Mouse (Mus musculus): Measurements from ENCODE around the gene Zbtb9. TPM values are rescaled to one million over a fixed set of nuclear protein-coding genes. Genes with fewer than 3 reads are reported as not detected.
A peak's percentile ranks its signal among the peaks of the same experiment; 100 is the strongest.

The Zbtb9 gene
- polyA plus RNA-seq, 1 experiment from 2014 or later: 13.3 TPM

- Histone ChIP-seq H3K27ac (ENCODE audit: low read depth) (0 out of 2 replicates have a peak overlapping the region, but pooled peaks have one; percentile 33), H3K4me2 (peak overlapping the region; percentile 32; the same call in 1 of the 2 replicates), H3K9ac (no peak overlapping the region), H3K36me3 (ENCODE audit: insufficient read depth) (no peaks in the 10 kb centered on the region), H3K27me3 (ENCODE audit: insufficient read depth, low read length) (no peaks in the 10 kb centered on the region), H3K4me3 (ENCODE audit: low read depth, low read length) (no peak overlapping the region), H3K9me3 (ENCODE audit: low read depth, low read length) (no peaks in the 10 kb centered on the region), H3K4me1 (ENCODE audit: insufficient read depth) (peaks cover 17% of the 10 kb centered on the region)
- TF ChIP-seq CTCF (IDR thresholded peaks at IDR 0.05; ENCODE audit: low read depth): no peak
- DNase-seq: no peak
- ATAC-seq (ENCODE audit: insufficient read depth): peak; percentile 38
- 18% methylated on average over 20 of the region's 20 CpGs for WGBS
These were observed 67.5 kb downstream of the Zbtb9 start for GRCm38 (mm10) chr17:27040304-27041045.

- Histone ChIP-seq H3K4me2 (no peak overlapping the region), H3K27me3 (ENCODE audit: insufficient read depth, low read length) (no peaks in the 10 kb centered on the region), H3K4me1 (ENCODE audit: insufficient read depth) (peaks cover 17% of the 10 kb centered on the region), H3K9ac (no peak overlapping the region), H3K9me3 (ENCODE audit: low read depth, low read length) (no peaks in the 10 kb centered on the region), H3K27ac (ENCODE audit: low read depth) (no peak overlapping the region), H3K4me3 (ENCODE audit: low read depth, low read length) (no peak overlapping the region), H3K36me3 (ENCODE audit: insufficient read depth) (no peaks in the 10 kb centered on the region)
- WGBS: 47% methylated on average over 13 of the region's 13 CpGs
- no peak for DNase-seq
- ATAC-seq (ENCODE audit: insufficient read depth): no peak
- TF ChIP-seq CTCF (IDR thresholded peaks at IDR 0.05; ENCODE audit: low read depth): no peak
These were observed 68.2 kb downstream of the Zbtb9 start for GRCm38 (mm10) chr17:27041046-27041786.

GRCm38 (mm10) chr17:27041787-27042055 is 68.8 kb downstream of the Zbtb9 start:
- no peak overlapping the region for H3K27ac ChIP-seq (ENCODE audit: low read depth)
- no peak for TF ChIP-seq CTCF (IDR thresholded peaks at IDR 0.05; ENCODE audit: low read depth)
- peaks cover 17% of the 10 kb centered on the region for H3K4me1 ChIP-seq (ENCODE audit: insufficient read depth)
- no peaks in the 10 kb centered on the region for H3K9me3 ChIP-seq (ENCODE audit: low read depth, low read length)
- H3K27me3 ChIP-seq (ENCODE audit: insufficient read depth, low read length): no peaks in the 10 kb centered on the region
- WGBS: 88% methylated on average over 2 of the region's 2 CpGs
- H3K4me2 ChIP-seq: no peak overlapping the region
- no peak for DNase-seq
- H3K9ac ChIP-seq: no peak overlapping the region
- no peak for ATAC-seq (ENCODE audit: insufficient read depth)
- H3K4me3 ChIP-seq (ENCODE audit: low read depth, low read length): no peak overlapping the region
- no peaks in the 10 kb centered on the region for H3K36me3 ChIP-seq (ENCODE audit: insufficient read depth)

GRCm38 (mm10) chr17:27042840-27043239 is 69.9 kb downstream of the Zbtb9 start:
- 71% methylated on average over 6 of the region's 6 CpGs for WGBS
- no peak for DNase-seq

DNA sequence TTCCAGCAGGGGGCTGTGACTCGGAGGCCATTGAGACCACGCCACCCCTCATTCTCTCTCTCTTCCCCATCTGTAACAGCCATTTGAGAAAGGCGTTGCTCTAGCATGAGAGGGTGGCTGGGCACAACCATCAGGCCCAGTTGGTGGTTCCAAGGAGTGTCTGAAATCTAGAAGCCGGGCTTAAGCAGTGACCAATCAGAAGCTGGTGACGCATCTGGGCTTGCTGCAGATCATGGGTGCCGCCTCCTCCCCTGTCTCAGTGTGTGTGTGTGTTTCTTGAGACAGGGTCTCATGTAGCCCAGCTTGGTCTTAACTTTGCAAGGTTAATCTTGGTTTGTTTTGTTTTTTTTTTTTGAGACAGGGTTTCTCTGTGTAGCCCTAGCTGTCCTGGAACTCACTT is 72.2 kb downstream of the Zbtb9 start:
- Histone ChIP-seq H3K9ac (no peak overlapping the region), H3K4me3 (ENCODE audit: low read depth, low read length) (no peak overlapping the region), H3K4me2 (no peak overlapping the region), H3K4me1 (ENCODE audit: insufficient read depth) (peaks cover 5% of the 10 kb centered on the region; the same call in 1 of the 2 replicates), H3K27ac (ENCODE audit: low read depth) (no peak overlapping the region), H3K36me3 (ENCODE audit: insufficient read depth) (no peaks in the 10 kb centered on the region), H3K9me3 (ENCODE audit: low read depth, low read length) (no peaks in the 10 kb centered on the region), H3K27me3 (ENCODE audit: insufficient read depth, low read length) (no peaks in the 10 kb centered on the region)
- ATAC-seq (ENCODE audit: insufficient read depth) (no peak), DNase-seq (no peak)
- no peak for TF ChIP-seq CTCF (IDR thresholded peaks at IDR 0.05; ENCODE audit: low read depth)
- WGBS: 87% methylated on average over 6 of the region's 6 CpGs

More at GRCm38 (mm10) chr17:27042840-27043239, 69.9 kb downstream of the Zbtb9 start:
- H3K9me3 ChIP-seq (ENCODE audit: low read depth, low read length): no peaks in the 10 kb centered on the region
- TF ChIP-seq CTCF (IDR thresholded peaks at IDR 0.05; ENCODE audit: low read depth): no peak
- H3K4me3 ChIP-seq (ENCODE audit: low read depth, low read length): no peak overlapping the region
- H3K9ac ChIP-seq: no peak overlapping the region
- no peak overlapping the region for H3K4me2 ChIP-seq
- no peaks in the 10 kb centered on the region for H3K27me3 ChIP-seq (ENCODE audit: insufficient read depth, low read length)
- H3K27ac ChIP-seq (ENCODE audit: low read depth): no peak overlapping the region
- ATAC-seq (ENCODE audit: insufficient read depth): no peak
- H3K4me1 ChIP-seq (ENCODE audit: insufficient read depth): peaks cover 17% of the 10 kb centered on the region
- no peaks in the 10 kb centered on the region for H3K36me3 ChIP-seq (ENCODE audit: insufficient read depth)

DNA sequence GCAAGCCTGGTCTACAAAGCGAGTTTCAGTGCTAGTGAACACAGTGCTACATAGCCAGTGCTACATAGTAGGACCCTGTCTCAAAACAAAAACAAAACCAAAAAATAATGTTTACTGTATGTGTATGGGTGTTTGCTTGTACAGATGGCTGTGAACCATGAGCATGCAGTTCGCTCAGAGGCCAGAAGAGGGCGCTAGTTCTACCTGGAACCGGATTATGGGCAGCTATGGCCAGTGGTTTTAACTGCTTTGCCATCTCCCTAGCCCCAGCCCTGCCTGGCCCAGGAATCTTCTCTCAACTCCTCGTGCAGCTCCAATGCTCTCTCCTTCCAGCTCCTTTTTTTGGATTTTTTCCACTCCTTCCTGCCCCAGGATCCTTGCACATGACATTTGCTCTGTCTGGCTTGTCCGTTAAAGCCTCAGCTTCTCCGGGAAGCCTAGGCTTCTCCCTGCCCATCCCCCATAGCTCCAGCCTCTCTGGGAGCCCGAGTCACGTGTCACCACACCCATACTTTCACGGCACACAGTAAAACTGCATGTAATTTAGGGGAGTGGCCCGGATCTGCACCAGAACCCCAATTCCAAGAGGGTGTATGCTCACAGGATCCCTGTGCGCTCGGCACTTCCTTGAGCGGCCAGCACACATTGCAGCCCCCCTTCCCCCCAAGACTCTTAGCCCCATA is 74.9 kb downstream of the Zbtb9 start:
- Histone ChIP-seq H3K27me3 (ENCODE audit: insufficient read depth, low read length) (no peaks in the 10 kb centered on the region), H3K4me3 (ENCODE audit: low read depth, low read length) (no peak overlapping the region), H3K4me1 (ENCODE audit: insufficient read depth) (0 out of 2 replicates have a peak, but pooled peaks cover 9% of the 10 kb centered on the region), H3K9ac (no peak overlapping the region), H3K36me3 (ENCODE audit: insufficient read depth) (no peaks in the 10 kb centered on the region), H3K27ac (ENCODE audit: low read depth) (peak overlapping the region; percentile 73; the same call in 1 of the 2 replicates), H3K9me3 (ENCODE audit: low read depth, low read length) (no peaks in the 10 kb centered on the region), H3K4me2 (no peak overlapping the region)
- WGBS: 74% methylated on average over 14 of the region's 14 CpGs
- ATAC-seq (ENCODE audit: insufficient read depth): no peak
- TF ChIP-seq CTCF (IDR thresholded peaks at IDR 0.05; ENCODE audit: low read depth): peak; percentile 63
- DNase-seq: no peak
